Mouse (Mus musculus) cortical plate, adult 2 months (tissue): ENCODE measurements around the gene Med31.

Source experiments
- CTCF ChIP-seq: fragments of 200-500 bp; IDR thresholded peaks from 2 replicates; pipeline ENCODE4 v1.5.1; 2011; ENCODE audit warnings: mild to moderate bottlenecking, control low read depth, low read length; ENCODE audit not compliant: insufficient read depth; ENCODE audit errors: extremely low read depth
- POLR2A ChIP-seq: fragments of 200-500 bp; IDR thresholded peaks from 2 replicates; pipeline ENCODE4 v1.6.1; 2011; ENCODE audit warnings: mild to moderate bottlenecking, low read length, control low read depth; ENCODE audit not compliant: insufficient read depth; ENCODE audit errors: extremely low read depth

- TF ChIP-seq CTCF, result peak; percentile 39
- no peak for TF ChIP-seq POLR2A
Observed at GRCm38 (mm10) chr11:72240062-72240860, 24.9 kb upstream of the Med31 start.
